Mouse (Mus musculus) limb, embryonic 11.5 days (tissue): Measurements from ENCODE around the gene Rtf2. TPM values are rescaled to one million over a fixed set of nuclear protein-coding genes. Genes with fewer than 3 reads are reported as not detected.

Experiments used
- ATAC-seq: fragments of 200-750 bp; cut with Nextera tagmentation; 2 replicates; pipeline ENCODE4 v1.8.0; 2017; ENCODE audit warnings: low read depth; ENCODE audit not compliant: insufficient number of reproducible peaks, low FRiP score, low TSS enrichment
- DNase-seq: peaks from one replicate; pipeline ENCODE4 v3.0.0-alpha.2; 2015; ENCODE audit warnings: low spot score
- H3K27ac ChIP-seq: fragments of 300-500 bp; sonication (generic); replicated peaks from 2 replicates; pipeline ENCODE4 v1.5.1; 2014; ENCODE audit warnings: low read depth, mild to moderate bottlenecking, low read length
- H3K27me3 ChIP-seq: fragments of 300-500 bp; sonication (generic); 2 replicates; pipeline ENCODE4 v1.6.1; 2014; ENCODE audit warnings: mild to moderate bottlenecking, low read length, mixed read lengths; ENCODE audit not compliant: control insufficient read depth, insufficient read depth
- H3K36me3 ChIP-seq: fragments of 300-500 bp; sonication (generic); 2 replicates; pipeline ENCODE4 v1.6.1; 2014; ENCODE audit warnings: mild to moderate bottlenecking, low read length, moderate library complexity, mixed read lengths; ENCODE audit not compliant: control insufficient read depth, insufficient read depth
- H3K4me1 ChIP-seq: fragments of 300-500 bp; sonication (generic); 2 replicates; pipeline ENCODE4 v1.6.1; 2014; ENCODE audit warnings: low read length, mixed read lengths; ENCODE audit not compliant: control insufficient read depth, insufficient read depth
- H3K4me2 ChIP-seq: fragments of 300-500 bp; sonication (generic); 2 replicates; pipeline ENCODE4 v1.6.1; 2014; ENCODE audit warnings: low read depth, mild to moderate bottlenecking, moderate library complexity; ENCODE audit not compliant: severe bottlenecking
- H3K4me3 ChIP-seq: fragments of 300-500 bp; sonication (generic); 2 replicates; pipeline ENCODE4 v1.5.1; 2014; ENCODE audit warnings: low read depth, low read length
- H3K9ac ChIP-seq: fragments of 300-500 bp; sonication (generic); 2 replicates; pipeline ENCODE4 v1.6.1; 2014; ENCODE audit warnings: mild to moderate bottlenecking, low read length
- H3K9me3 ChIP-seq: fragments of 300-500 bp; sonication (generic); 2 replicates; pipeline ENCODE4 v1.6.1; 2016; ENCODE audit warnings: low read length; ENCODE audit not compliant: control insufficient read depth
- WGBS: fragments of 180-500 bp; shearing (Covaris S2); extraction: QIAGEN DNeasy Blood & Tissue Kit; methylation state at CpG from one replicate; pipeline ENCODE4 v1.1.7; 2014; 5-methylcytosine and 5-hydroxymethylcytosine counted together
- polyA plus RNA-seq: library from polyadenylated mRNA; unstranded; fragments of >200 nt; fragmentation: Nextera tagmentation; extraction: Ambion mirVana; gene quantifications from 2 replicates; pipeline ENCODE4 v1.2.1, GENCODE M21; 2014

The Rtf2 gene
- polyA plus RNA-seq, 1 experiment from 2014 or later: 78.9 TPM

GRCm38 (mm10) chr2:172501341-172501740 is 61.0 kb downstream of the Rtf2 start:
- Histone ChIP-seq H3K27me3 (no peaks in the 10 kb centered on the region), H3K4me3 (no peak overlapping the region), H3K27ac (no peak overlapping the region), H3K9ac (no peak overlapping the region), H3K36me3 (no peaks in the 10 kb centered on the region), H3K4me1 (no peaks in the 10 kb centered on the region), H3K4me2 (no peak overlapping the region), H3K9me3 (no peaks in the 10 kb centered on the region)
- DNase-seq (peak; percentile 79), ATAC-seq (no peak)
- 2% methylated on average over 4 of the region's 4 CpGs for WGBS

GRCm38 (mm10) chr2:172502168-172502567 is 61.8 kb downstream of the Rtf2 start:
- H3K4me3 ChIP-seq: no peak overlapping the region
- ATAC-seq (no peak), DNase-seq (no peak)
- WGBS: 56% methylated on average over 14 of the region's 14 CpGs
- H3K4me1 ChIP-seq: no peaks in the 10 kb centered on the region
- H3K9me3 ChIP-seq: no peaks in the 10 kb centered on the region
- H3K27me3 ChIP-seq: no peaks in the 10 kb centered on the region
- no peak overlapping the region for H3K4me2 ChIP-seq
- H3K9ac ChIP-seq: no peak overlapping the region
- no peaks in the 10 kb centered on the region for H3K36me3 ChIP-seq
- no peak overlapping the region for H3K27ac ChIP-seq

GRCm38 (mm10) chr2:172506121-172506520 is 65.8 kb downstream of the Rtf2 start:
- H3K4me3 ChIP-seq: no peak overlapping the region
- 90% methylated on average over 7 of the region's 7 CpGs for WGBS
- no peaks in the 10 kb centered on the region for H3K4me1 ChIP-seq
- H3K9ac ChIP-seq: no peak overlapping the region
- H3K27ac ChIP-seq: no peak overlapping the region
- no peaks in the 10 kb centered on the region for H3K27me3 ChIP-seq
- ATAC-seq (no peak), DNase-seq (no peak)
- no peaks in the 10 kb centered on the region for H3K9me3 ChIP-seq
- H3K4me2 ChIP-seq: no peak overlapping the region
- H3K36me3 ChIP-seq: no peaks in the 10 kb centered on the region

- H3K36me3 ChIP-seq: no peaks in the 10 kb centered on the region
- DNase-seq (no peak), ATAC-seq (no peak)
- 89% methylated on average over 15 of the region's 15 CpGs for WGBS
- H3K4me3 ChIP-seq: no peak overlapping the region
- no peaks in the 10 kb centered on the region for H3K27me3 ChIP-seq
- no peaks in the 10 kb centered on the region for H3K4me1 ChIP-seq
- H3K27ac ChIP-seq: no peak overlapping the region
- no peaks in the 10 kb centered on the region for H3K9me3 ChIP-seq
- no peak overlapping the region for H3K4me2 ChIP-seq
- H3K9ac ChIP-seq: 0 out of 2 replicates have a peak overlapping the region, but pooled peaks have one; percentile 12
Observed at GRCm38 (mm10) chr2:172510056-172510712, 69.8 kb downstream of the Rtf2 start.

- H3K9ac ChIP-seq: no peak overlapping the region
- ATAC-seq: no peak
- no peaks in the 10 kb centered on the region for H3K36me3 ChIP-seq
Observed at GRCm38 (mm10) chr2:172510899-172511298, 70.5 kb downstream of the Rtf2 start.

GRCm38 (mm10) chr2:172516407-172516992 is 76.1 kb downstream of the Rtf2 start:
- no peak overlapping the region for H3K4me3 ChIP-seq
- 25% methylated on average over 11 of the region's 11 CpGs for WGBS
- H3K4me1 ChIP-seq: no peaks in the 10 kb centered on the region
- H3K4me2 ChIP-seq: no peak overlapping the region
- H3K27ac ChIP-seq: no peak overlapping the region
- DNase-seq (no peak), ATAC-seq (no peak)
- H3K27me3 ChIP-seq: no peaks in the 10 kb centered on the region
- no peaks in the 10 kb centered on the region for H3K36me3 ChIP-seq
- H3K9me3 ChIP-seq: no peaks in the 10 kb centered on the region; the same call in 1 of the 2 replicates
- H3K9ac ChIP-seq: no peak overlapping the region

More at GRCm38 (mm10) chr2:172510899-172511298, 70.5 kb downstream of the Rtf2 start:
- WGBS: 59% methylated on average over 3 of the region's 3 CpGs
- DNase-seq: no peak
- no peak overlapping the region for H3K4me2 ChIP-seq
- no peaks in the 10 kb centered on the region for H3K9me3 ChIP-seq
- H3K4me3 ChIP-seq: no peak overlapping the region
- H3K4me1 ChIP-seq: no peaks in the 10 kb centered on the region
- no peak overlapping the region for H3K27ac ChIP-seq
- no peaks in the 10 kb centered on the region for H3K27me3 ChIP-seq

Other genes starting within 250 kb of the Rtf2 start
- not detected in 2 replicates for gene Mc3r, start 192.1 kb upstream of the Rtf2 start, polyA plus RNA-seq
- 14.9 and 15.9 TPM in 2 replicates for gene Fam210b, start 95.0 kb upstream of the Rtf2 start, polyA plus RNA-seq
- 219 and 224 TPM in 2 replicates for gene Aurka, start 70.0 kb upstream of the Rtf2 start, polyA plus RNA-seq
- 52.1 and 60.3 TPM in 2 replicates for gene Cstf1, start 69.9 kb upstream of the Rtf2 start, polyA plus RNA-seq
- gene Cass4, start 46.8 kb upstream of the Rtf2 start, polyA plus RNA-seq: 0.11 and 0.35 TPM in 2 replicates
- gene Gcnt7, start 18.0 kb downstream of the Rtf2 start, polyA plus RNA-seq: 0.56 and 1.1 TPM in 2 replicates
- gene Fam209, start 32.0 kb downstream of the Rtf2 start, polyA plus RNA-seq: not detected in 2 replicates
- gene Tfap2c, start 109.0 kb downstream of the Rtf2 start, polyA plus RNA-seq: 5.9 and 7.6 TPM in 2 replicates